Mouse (Mus musculus) heart, embryonic 15.5 days (tissue): Measurements from ENCODE around the gene Cox6a1. TPM values are rescaled to one million over a fixed set of nuclear protein-coding genes. Genes with fewer than 3 reads are reported as not detected.

Source experiments
- ATAC-seq: fragments of 200-750 bp; cut with Nextera tagmentation; replicated peaks from 2 replicates; pipeline ENCODE4 v1.8.0; 2017; ENCODE audit warnings: low read depth, moderate TSS enrichment; ENCODE audit not compliant: insufficient number of reproducible peaks, insufficient read depth, low FRiP score
- H3K27ac ChIP-seq: fragments of 300-500 bp; sonication (generic); 2 replicates; pipeline ENCODE4 v1.5.1; 2015; ENCODE audit warnings: mild to moderate bottlenecking, inconsistent platforms
- H3K27me3 ChIP-seq: fragments of 300-500 bp; sonication (generic); 2 replicates; pipeline ENCODE4 v1.6.1; 2015; ENCODE audit warnings: inconsistent platforms
- H3K36me3 ChIP-seq: fragments of 300-500 bp; sonication (generic); 2 replicates; pipeline ENCODE4 v1.6.1; 2015; ENCODE audit warnings: mild to moderate bottlenecking, inconsistent platforms
- H3K4me1 ChIP-seq: fragments of 300-500 bp; sonication (generic); replicated peaks from 2 replicates; pipeline ENCODE4 v1.6.1; 2015; ENCODE audit warnings: inconsistent platforms
- H3K4me2 ChIP-seq: fragments of 300-500 bp; sonication (generic); 2 replicates; pipeline ENCODE4 v1.6.1; 2015; ENCODE audit warnings: inconsistent platforms, mild to moderate bottlenecking, moderate library complexity
- H3K4me3 ChIP-seq: fragments of 300-500 bp; sonication (generic); 2 replicates; pipeline ENCODE4 v1.5.1; 2015; ENCODE audit warnings: mild to moderate bottlenecking, inconsistent platforms
- H3K9ac ChIP-seq: fragments of 300-500 bp; sonication (generic); 2 replicates; pipeline ENCODE4 v1.6.1; 2015; ENCODE audit warnings: mild to moderate bottlenecking, inconsistent platforms
- H3K9me3 ChIP-seq: fragments of 300-500 bp; sonication (generic); replicated peaks from 2 replicates; pipeline ENCODE4 v1.6.1; 2016; ENCODE audit warnings: inconsistent platforms
- WGBS: fragments of 180-500 bp; shearing (Covaris S2); methylation state at CpG from one replicate; pipeline ENCODE4 v1.1.7; 2015; ENCODE audit warnings: mixed read lengths; 5-methylcytosine and 5-hydroxymethylcytosine counted together
- polyA plus RNA-seq: library from polyadenylated mRNA; unstranded; fragments of >200 nt; fragmentation: Nextera tagmentation; extraction: Ambion mirVana; gene quantifications from 2 replicates; pipeline ENCODE4 v1.2.1, GENCODE M21; 2015

Gene Cox6a1
- polyA plus RNA-seq, 1 experiment from 2014 or later, result 1,479 TPM

DNA sequence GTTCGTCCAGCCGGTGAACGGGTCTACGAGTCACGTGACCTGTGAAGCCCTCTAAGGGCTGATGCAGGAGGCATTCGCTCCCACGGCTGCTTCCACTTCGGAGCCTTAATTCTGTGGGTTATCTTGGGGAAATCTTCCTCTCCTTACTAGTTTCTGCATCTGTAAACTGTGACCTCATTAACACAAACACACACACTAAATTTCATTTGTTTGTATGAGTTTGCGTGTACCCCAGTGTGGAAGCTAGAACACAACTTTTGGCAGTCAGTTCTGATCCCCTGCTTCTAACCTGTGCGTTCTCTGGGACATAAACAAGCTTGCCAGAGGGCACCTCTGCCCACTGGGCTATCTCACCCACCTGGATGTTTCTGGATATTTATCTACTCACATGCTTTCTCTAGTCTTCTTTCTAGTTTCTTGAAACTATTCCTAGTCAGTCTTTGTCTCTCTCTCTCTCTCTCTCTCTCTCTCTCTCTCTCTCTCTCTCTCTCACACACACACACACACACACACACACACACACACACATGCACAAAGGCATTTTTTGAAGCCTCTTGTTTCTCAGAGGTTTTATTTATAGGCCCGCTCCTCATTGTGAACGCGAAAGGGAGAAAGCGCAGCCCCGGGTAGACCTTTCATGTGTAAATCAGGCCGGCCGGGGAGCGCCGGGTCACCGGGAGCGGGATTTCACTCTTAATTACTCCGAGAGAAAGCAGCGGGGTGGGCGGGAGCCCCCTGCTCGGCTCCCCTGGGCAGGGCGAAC, 24.8 kb upstream of the Cox6a1 start:
- peak overlapping the region; percentile 54; the same call in 1 of the 2 replicates for H3K9ac ChIP-seq
- peaks cover 3% of the 10 kb centered on the region; the same call in 1 of the 2 replicates for H3K4me1 ChIP-seq
- peak overlapping the region; percentile 75 for H3K4me2 ChIP-seq
- H3K27ac ChIP-seq, result no peak overlapping the region
- 24% methylated on average over 26 of the region's 26 CpGs for WGBS
- H3K27me3 ChIP-seq, result peaks cover 15% of the 10 kb centered on the region
- no peaks in the 10 kb centered on the region for H3K36me3 ChIP-seq
- ATAC-seq, result no peak
- no peaks in the 10 kb centered on the region for H3K9me3 ChIP-seq
- peak overlapping the region; percentile 40 for H3K4me3 ChIP-seq

DNA sequence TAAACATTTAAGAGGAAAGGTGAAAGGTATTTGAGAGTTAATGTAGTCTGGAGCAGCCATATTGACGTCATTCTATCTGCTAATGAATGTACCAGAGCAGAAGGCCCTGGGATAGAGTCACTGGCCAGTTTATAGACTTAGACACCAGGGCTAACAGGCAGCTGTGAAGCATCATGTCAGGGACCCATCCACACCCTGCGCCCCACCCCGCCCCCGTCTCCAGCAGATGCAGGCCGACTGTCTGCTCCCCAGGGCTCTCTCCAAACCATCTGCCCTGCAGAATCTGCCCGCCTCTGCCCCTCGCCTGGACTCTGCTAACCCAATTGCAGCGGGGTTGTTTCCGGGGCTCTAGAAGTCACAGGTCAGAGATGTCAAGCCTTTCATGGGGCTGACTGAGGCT, 23.0 kb upstream of the Cox6a1 start:
- 39% methylated on average over 9 of the region's 9 CpGs for WGBS
- ATAC-seq, result no peak; the same call in 1 of the 2 replicates

DNA sequence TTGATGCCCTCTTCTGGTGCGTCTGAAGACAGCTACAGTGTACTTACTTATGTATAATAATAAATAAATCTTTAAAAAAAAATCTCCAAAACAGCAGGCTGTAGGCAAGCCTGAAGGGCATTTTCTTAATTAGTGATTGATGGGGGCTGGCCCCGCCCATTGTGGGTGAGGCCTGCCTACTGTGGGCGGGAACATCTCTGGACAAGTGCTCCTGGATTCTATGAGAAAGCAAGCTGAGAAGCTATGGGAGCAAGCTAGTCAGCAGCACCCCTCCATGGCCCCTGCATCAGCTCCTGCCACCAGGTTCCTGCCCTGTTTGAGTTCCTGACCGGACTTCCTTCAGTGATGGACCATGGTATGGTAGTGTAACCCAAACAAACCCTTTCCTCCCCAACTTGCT, 16.0 kb upstream of the Cox6a1 start:
- Histone ChIP-seq H3K4me3 (no peak overlapping the region), H3K4me2 (no peak overlapping the region), H3K9ac (no peak overlapping the region), H3K27me3 (0 out of 2 replicates have a peak, but pooled peaks cover 6% of the 10 kb centered on the region), H3K36me3 (no peaks in the 10 kb centered on the region), H3K9me3 (no peaks in the 10 kb centered on the region), H3K27ac (no peak overlapping the region), H3K4me1 (no peaks in the 10 kb centered on the region)
- WGBS, result 76% methylated on average over 4 of the region's 4 CpGs
- ATAC-seq, result no peak

More for the DNA sequence above, 23.0 kb upstream of the Cox6a1 start:
- Histone ChIP-seq H3K36me3 (no peaks in the 10 kb centered on the region), H3K27ac (no peak overlapping the region), H3K4me1 (peaks cover 3% of the 10 kb centered on the region; the same call in 1 of the 2 replicates), H3K4me3 (no peak overlapping the region), H3K9me3 (no peaks in the 10 kb centered on the region), H3K27me3 (peaks cover 15% of the 10 kb centered on the region), H3K4me2 (no peak overlapping the region), H3K9ac (no peak overlapping the region)

DNA sequence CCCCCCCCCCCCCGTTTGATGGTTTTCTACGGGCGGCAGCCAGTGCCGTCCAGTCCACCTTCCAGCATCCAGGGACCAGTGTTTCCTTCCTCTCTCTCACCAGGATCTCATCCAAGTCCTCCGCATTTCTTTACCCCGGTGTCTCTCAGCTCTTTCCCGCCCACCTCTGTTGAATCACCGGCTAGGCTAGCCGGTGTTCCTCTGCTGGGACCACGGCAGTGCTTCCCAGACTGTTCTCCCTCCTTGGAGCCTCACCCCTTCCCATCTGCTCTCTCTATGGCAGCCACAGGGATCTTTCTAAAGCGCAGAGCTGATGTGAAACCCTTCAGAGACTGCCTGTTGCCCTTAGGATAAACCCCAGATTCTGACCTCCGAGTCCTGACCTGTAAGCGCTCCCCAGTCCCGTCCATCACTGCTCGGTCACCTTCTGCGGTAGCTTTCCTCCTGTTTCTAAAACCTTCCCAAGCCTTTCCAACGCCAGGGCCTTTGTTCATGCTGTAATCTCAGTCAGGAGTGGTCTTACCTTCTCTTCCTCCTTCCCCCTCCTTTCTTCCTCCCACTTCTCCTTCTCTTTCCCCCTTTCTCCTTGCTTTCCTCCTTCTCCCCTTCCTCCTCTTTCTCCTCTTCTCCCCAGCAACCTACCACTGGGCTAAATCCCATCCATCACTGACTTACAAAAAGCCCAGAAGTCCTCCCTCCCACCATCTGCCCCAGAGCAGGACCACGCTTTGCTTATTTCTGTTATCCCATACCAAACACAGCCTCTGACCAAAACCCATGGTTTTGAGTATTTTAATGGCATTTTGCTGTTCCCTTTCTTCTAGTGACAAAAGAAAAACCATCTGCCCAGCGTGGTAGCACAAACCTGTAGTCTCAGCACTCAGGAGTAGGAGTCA, 14.3 kb upstream of the Cox6a1 start:
- Histone ChIP-seq H3K4me3 (no peak overlapping the region), H3K4me1 (0 out of 2 replicates have a peak, but pooled peaks cover 3% of the 10 kb centered on the region), H3K4me2 (no peak overlapping the region), H3K27ac (no peak overlapping the region), H3K36me3 (no peaks in the 10 kb centered on the region), H3K9me3 (no peaks in the 10 kb centered on the region), H3K9ac (no peak overlapping the region), H3K27me3 (0 out of 2 replicates have a peak, but pooled peaks cover 6% of the 10 kb centered on the region)
- WGBS, result 25% methylated on average over 19 of the region's 19 CpGs
- no peak for ATAC-seq

DNA sequence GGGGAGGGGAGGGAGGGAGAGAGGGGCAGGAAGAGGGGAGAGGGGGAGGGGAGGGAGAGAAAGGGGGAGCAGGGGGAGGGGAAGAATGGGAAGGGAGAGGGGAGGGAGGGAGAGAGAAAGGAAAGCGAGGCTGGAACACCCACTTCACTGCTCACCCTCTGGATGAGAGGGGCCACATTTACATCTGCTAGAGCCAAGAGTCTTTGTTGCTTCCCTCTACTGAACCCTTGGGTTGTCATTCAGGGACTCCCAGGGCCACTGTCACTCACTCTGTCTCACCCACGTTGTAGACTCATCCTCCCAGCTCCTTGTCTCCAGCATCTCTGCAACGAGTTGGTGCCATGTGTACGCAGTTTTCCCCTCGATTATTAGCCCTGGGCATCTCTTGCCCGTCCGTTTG, 13.4 kb upstream of the Cox6a1 start:
- ATAC-seq, result no peak
- no peaks in the 10 kb centered on the region for H3K9me3 ChIP-seq
- no peak overlapping the region for H3K4me3 ChIP-seq
- 0 out of 2 replicates have a peak, but pooled peaks cover 3% of the 10 kb centered on the region for H3K4me1 ChIP-seq
- no peaks in the 10 kb centered on the region for H3K36me3 ChIP-seq
- 0 out of 2 replicates have a peak, but pooled peaks cover 6% of the 10 kb centered on the region for H3K27me3 ChIP-seq
- H3K4me2 ChIP-seq, result no peak overlapping the region
- H3K9ac ChIP-seq, result no peak overlapping the region
- 40% methylated on average over 7 of the region's 7 CpGs for WGBS
- H3K27ac ChIP-seq, result no peak overlapping the region

DNA sequence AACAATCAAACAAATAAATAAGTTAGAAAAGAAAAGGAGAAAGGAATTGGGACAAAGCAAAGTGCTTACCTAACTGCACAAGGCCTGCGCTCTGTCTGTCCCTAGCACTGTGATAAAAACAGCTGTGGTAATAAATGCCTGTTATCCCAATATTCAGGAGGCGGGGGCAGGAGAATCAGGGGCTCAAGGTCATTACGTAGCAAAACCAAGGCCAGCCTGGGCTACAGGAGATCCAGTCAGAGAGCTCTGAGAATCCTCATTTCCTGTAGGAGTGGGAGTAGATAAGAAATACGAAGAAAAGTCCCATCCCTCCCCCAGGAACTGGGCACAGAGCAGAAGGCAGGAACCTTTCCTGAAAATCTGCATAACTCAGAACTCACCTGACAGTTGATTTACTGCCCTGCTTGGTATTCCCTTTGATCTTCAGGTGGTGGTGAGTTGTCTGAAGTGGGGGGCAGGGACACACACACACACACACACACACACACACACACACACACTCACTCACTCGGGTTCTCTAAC, 11.1 kb upstream of the Cox6a1 start:
- no peak for ATAC-seq
- Histone ChIP-seq H3K36me3 (no peaks in the 10 kb centered on the region), H3K4me2 (no peak overlapping the region), H3K27ac (no peak overlapping the region), H3K9me3 (no peaks in the 10 kb centered on the region), H3K4me3 (no peak overlapping the region), H3K4me1 (0 out of 2 replicates have a peak, but pooled peaks cover 3% of the 10 kb centered on the region), H3K9ac (no peak overlapping the region), H3K27me3 (peaks cover 6% of the 10 kb centered on the region; the same call in 1 of the 2 replicates)
- 56% methylated on average over 5 of the region's 5 CpGs for WGBS

DNA sequence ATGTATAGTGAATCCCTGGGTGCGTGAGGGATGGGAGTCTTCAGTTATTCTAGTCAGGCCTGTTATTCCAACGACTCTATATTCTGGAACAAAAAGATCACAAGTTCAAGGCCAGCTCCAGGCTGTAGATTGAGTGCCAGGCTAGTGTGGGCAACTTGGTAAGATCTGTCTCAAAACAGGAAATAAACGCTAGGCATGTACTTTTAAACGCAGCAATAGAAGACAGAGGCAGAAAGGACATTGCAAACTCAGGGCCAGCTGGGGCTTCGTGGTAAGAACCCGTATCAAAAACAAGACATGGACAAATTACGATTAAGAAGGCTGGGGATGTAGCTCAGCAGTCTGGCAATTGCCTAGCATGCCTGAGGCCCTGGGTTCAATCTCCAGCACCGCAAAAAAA, 10.7 kb upstream of the Cox6a1 start:
- Histone ChIP-seq H3K4me3 (no peak overlapping the region), H3K4me1 (0 out of 2 replicates have a peak, but pooled peaks cover 3% of the 10 kb centered on the region), H3K27ac (no peak overlapping the region), H3K36me3 (no peaks in the 10 kb centered on the region), H3K9ac (no peak overlapping the region), H3K9me3 (no peaks in the 10 kb centered on the region), H3K27me3 (peaks cover 6% of the 10 kb centered on the region; the same call in 1 of the 2 replicates), H3K4me2 (no peak overlapping the region)
- no peak for ATAC-seq
- 87% methylated on average over 8 of the region's 8 CpGs for WGBS

DNA sequence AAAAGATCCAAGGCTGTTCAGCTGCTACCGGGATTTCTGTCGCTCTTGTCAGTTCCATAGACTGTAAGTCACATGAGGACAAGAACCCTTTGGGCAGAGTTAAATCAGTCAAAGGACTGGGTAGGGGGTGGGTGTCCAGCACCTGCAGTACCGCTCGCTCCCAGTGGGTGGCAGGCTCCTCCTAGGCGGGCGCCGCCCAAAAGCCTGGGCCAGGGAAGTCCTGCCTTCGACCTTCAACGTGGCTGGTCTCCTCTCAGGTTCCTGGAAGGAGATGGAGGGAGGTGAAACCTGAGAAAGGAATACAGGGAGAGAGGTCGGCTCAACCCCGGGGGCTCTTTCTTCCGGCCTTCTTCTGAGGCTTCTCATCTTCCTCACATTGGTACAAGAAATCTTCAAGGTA, 10.1 kb upstream of the Cox6a1 start:
- no peak overlapping the region for H3K9ac ChIP-seq
- ATAC-seq, result peak; percentile 77
- peaks cover 6% of the 10 kb centered on the region; the same call in 1 of the 2 replicates for H3K27me3 ChIP-seq
- H3K4me3 ChIP-seq, result no peak overlapping the region
- H3K4me1 ChIP-seq, result 0 out of 2 replicates have a peak, but pooled peaks cover 3% of the 10 kb centered on the region
- H3K36me3 ChIP-seq, result no peaks in the 10 kb centered on the region
- H3K9me3 ChIP-seq, result no peaks in the 10 kb centered on the region
- WGBS, result 6% methylated on average over 12 of the region's 12 CpGs
- no peak overlapping the region for H3K4me2 ChIP-seq
- no peak overlapping the region for H3K27ac ChIP-seq

DNA sequence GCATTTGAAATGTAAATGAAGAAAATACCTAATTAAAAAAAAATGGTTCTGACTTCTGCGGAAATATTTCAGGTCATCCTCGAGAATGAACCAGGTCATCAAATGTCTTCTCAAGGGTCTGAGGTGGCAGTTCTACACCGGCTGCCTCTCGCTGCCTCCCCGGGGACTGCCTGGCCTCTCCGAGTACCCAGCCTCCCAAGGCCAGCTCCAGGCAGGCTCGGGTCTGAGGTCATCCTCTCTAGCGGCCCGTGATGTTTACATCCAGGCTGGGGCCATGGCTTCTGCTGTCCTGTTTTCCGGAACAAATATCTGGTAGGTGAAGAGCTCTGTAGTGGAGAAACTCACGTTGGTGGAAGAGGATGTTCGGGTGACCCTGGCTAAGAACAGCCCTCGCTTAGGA, 6.3 kb upstream of the Cox6a1 start:
- Histone ChIP-seq H3K4me1 (0 out of 2 replicates have a peak, but pooled peaks cover 3% of the 10 kb centered on the region), H3K4me3 (no peak overlapping the region), H3K4me2 (no peak overlapping the region), H3K9ac (no peak overlapping the region), H3K36me3 (no peaks in the 10 kb centered on the region), H3K27me3 (no peaks in the 10 kb centered on the region; the same call in 1 of the 2 replicates), H3K27ac (no peak overlapping the region), H3K9me3 (no peaks in the 10 kb centered on the region)
- no peak for ATAC-seq
- 49% methylated on average over 13 of the region's 13 CpGs for WGBS

DNA sequence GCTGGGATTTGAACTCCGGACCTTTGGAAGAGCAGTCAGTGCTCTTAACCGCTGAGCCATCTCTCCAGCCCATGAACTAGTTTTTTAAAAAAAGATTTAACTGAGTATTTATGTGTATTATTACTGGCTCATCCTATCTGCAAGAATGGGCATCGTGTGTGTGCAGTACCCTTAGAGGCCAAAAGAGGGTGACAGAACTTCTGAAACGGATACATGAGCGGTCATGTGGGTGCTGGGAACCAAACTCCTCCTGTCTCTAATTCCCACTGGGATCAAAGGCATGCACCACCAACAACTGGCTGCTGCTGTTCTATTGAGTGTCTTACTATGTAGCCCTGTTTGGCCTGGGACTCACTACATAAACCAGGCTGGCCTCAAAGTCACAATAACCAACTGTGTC, 2.6 kb upstream of the Cox6a1 start:
- peaks cover 14% of the 10 kb centered on the region for H3K4me1 ChIP-seq
- 74% methylated on average over 5 of the region's 5 CpGs for WGBS

DNA sequence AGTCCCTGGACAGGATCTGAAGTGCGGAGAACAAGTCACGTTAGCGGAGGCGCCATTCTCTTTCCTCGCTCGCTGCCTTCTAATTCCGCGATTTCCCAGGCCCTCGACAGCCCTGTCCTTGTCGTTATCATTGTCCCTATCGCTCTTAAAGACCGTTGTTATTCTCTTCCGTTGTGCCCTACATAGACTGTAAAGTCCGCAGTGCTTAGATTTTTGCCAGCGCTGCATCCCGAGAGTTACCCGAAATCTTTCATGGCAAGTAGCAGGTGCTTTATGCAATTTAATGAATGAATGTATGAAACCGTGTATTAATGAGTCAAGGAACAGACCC, 409 bp upstream of the Cox6a1 start:
- H3K36me3 ChIP-seq, result peaks cover 26% of the 10 kb centered on the region
- H3K4me3 ChIP-seq, result peak overlapping the region; percentile 84
- H3K9ac ChIP-seq, result peak overlapping the region; percentile 63
- no peaks in the 10 kb centered on the region for H3K27me3 ChIP-seq
- no peak for ATAC-seq
- peak overlapping the region; percentile 76 for H3K4me2 ChIP-seq
- H3K9me3 ChIP-seq, result no peaks in the 10 kb centered on the region
- WGBS, result under 1% methylated on average over 18 of the region's 18 CpGs
- H3K27ac ChIP-seq, result peak overlapping the region; percentile 80
- H3K4me1 ChIP-seq, result peaks cover 17% of the 10 kb centered on the region

More for the DNA sequence above, 2.6 kb upstream of the Cox6a1 start:
- Histone ChIP-seq H3K36me3 (peaks cover 7% of the 10 kb centered on the region; the same call in 1 of the 2 replicates), H3K9ac (no peak overlapping the region), H3K27me3 (no peaks in the 10 kb centered on the region; the same call in 1 of the 2 replicates), H3K9me3 (no peaks in the 10 kb centered on the region), H3K4me3 (no peak overlapping the region), H3K27ac (no peak overlapping the region), H3K4me2 (no peak overlapping the region)
- no peak for ATAC-seq
